Mouse (Mus musculus): Measurements from ENCODE around the gene Inpp5a. TPM values are rescaled to one million over a fixed set of nuclear protein-coding genes. Genes with fewer than 3 reads are reported as not detected.

Inpp5a gene
- polyA plus RNA-seq, 1 experiment, result 27.5 TPM

DNA sequence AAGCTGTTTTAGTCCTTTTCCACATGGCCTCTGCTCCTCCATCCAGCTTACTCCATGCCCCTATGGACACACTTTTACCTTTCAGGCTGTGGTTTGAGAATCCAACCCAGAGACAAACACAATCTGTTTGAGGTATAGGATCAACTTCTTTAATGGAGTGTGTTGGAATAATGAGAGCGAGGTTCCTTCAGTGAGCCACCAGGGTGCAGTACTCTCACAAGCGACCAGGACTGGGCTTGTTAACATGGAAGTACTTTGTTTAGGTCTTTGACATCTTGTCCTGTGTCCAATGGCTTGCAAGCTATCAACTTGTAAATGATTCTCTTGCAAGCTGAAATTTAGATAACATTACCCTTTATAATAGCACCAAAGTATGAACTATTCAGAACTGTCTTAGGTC, 104.0 kb downstream of the Inpp5a start:
- Histone ChIP-seq H3K36me3 (ENCODE audit: control insufficient read depth, insufficient read depth, low read length) (no peaks in the 10 kb centered on the region), H3K4me1 (ENCODE audit: control insufficient read depth, insufficient read depth, low read length) (0 out of 2 replicates have a peak, but pooled peaks cover 7% of the 10 kb centered on the region), H3K27ac (ENCODE audit: insufficient read depth, low read depth, low read length) (no peak overlapping the region), H3K27me3 (replicated peaks; ENCODE audit: control insufficient read depth, insufficient read depth, low read length) (no peaks in the 10 kb centered on the region), H3K4me3 (ENCODE audit: insufficient read depth, low read depth, low read length) (no peak overlapping the region)
- DNase-seq, result no peak
- 65% methylated on average over 2 of the region's 2 CpGs for WGBS
- TF ChIP-seq POLR2A (IDR thresholded peaks at IDR 0.05; ENCODE audit: low read depth, low read length) (no peak), CTCF (conservative IDR thresholded peaks at IDR 0.05; ENCODE audit: insufficient read depth, insufficient read length, low read depth, low read length) (peak; percentile 54)

DNA sequence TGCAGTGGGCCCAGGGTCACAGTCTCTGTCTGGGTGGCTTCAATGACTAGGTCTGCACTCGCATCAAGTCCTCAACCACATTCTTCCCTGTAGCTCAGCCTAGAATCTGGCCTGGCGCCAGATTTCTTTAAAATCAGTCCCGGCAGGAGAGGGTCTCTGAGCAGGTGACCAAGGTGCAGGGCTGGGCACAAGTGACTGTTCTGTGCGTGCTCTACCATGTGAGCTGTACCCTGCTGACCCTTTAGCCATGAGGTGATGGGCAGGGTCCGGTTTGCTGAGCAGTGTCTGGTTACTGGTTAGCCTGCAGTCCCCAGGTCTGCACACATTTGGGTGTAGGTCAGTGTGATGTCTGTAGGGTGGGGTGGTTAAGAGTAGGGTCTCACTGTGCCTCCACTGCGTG, 106.9 kb downstream of the Inpp5a start:
- Histone ChIP-seq H3K27ac (ENCODE audit: insufficient read depth, low read depth, low read length) (no peak overlapping the region), H3K4me1 (ENCODE audit: control insufficient read depth, insufficient read depth, low read length) (0 out of 2 replicates have a peak, but pooled peaks cover 7% of the 10 kb centered on the region), H3K27me3 (replicated peaks; ENCODE audit: control insufficient read depth, insufficient read depth, low read length) (no peaks in the 10 kb centered on the region), H3K4me3 (ENCODE audit: insufficient read depth, low read depth, low read length) (no peak overlapping the region), H3K36me3 (ENCODE audit: control insufficient read depth, insufficient read depth, low read length) (no peaks in the 10 kb centered on the region)
- 46% methylated on average over 6 of the region's 6 CpGs for WGBS
- peak; percentile 34 for DNase-seq
- TF ChIP-seq POLR2A (IDR thresholded peaks at IDR 0.05; ENCODE audit: low read depth, low read length) (no peak), CTCF (conservative IDR thresholded peaks at IDR 0.05; ENCODE audit: insufficient read depth, insufficient read length, low read depth, low read length) (no peak)

DNA sequence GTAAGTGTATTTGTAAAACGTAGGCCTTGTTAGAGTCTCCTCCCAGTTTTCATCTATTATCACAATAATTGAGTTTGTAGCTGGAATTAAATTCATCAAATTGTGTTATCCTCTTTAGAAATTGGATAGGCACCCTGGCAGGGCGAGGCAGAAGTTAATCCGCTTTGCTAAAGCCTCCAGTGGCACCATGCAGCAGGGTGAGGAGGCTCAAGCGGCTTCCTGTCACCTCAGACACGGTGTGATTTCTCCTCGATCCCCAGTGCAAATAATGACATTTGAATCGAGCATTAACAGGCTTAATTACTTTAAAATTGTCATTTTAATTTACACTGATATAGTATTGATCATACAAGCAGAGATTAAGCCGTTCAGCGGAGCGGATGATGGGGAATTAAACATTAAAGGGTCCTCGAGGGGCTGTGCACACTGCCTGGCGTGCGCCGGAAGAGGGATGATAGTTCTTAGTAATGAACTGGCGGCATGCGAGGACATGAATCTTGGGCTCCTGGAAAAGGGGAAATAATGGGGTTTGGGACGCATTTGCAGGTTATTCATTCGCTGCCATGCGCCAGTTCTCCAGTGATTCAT, 109.2 kb downstream of the Inpp5a start:
- Histone ChIP-seq H3K4me3 (ENCODE audit: insufficient read depth, low read depth, low read length) (no peak overlapping the region), H3K4me1 (ENCODE audit: control insufficient read depth, insufficient read depth, low read length) (0 out of 2 replicates have a peak, but pooled peaks cover 7% of the 10 kb centered on the region), H3K27me3 (replicated peaks; ENCODE audit: control insufficient read depth, insufficient read depth, low read length) (no peaks in the 10 kb centered on the region), H3K36me3 (ENCODE audit: control insufficient read depth, insufficient read depth, low read length) (no peaks in the 10 kb centered on the region), H3K27ac (ENCODE audit: insufficient read depth, low read depth, low read length) (no peak overlapping the region)
- DNase-seq, result no peak
- WGBS, result 88% methylated on average over 19 of the region's 19 CpGs
- TF ChIP-seq CTCF (conservative IDR thresholded peaks at IDR 0.05; ENCODE audit: insufficient read depth, insufficient read length, low read depth, low read length) (no peak), POLR2A (IDR thresholded peaks at IDR 0.05; ENCODE audit: low read depth, low read length) (no peak)

DNA sequence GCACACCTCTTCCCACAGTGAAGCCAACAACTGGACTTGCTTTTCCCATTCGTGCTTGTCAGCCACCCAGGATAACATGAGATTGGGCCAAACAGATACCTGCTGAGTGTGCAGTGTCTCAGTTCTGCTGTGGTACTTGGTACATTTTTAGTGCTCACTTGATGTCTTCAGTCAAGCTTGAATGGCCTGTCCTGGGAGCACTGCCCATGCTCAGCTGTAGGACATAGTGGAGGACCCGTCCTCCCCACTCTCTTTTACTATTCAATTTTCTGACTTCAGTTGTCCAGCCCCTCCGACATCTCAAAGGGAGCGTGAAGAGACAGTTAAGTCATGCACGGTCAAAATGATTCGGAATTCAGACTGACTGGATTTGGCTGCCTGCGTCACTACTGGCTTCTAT, 115.2 kb downstream of the Inpp5a start:
- Histone ChIP-seq H3K36me3 (ENCODE audit: control insufficient read depth, insufficient read depth, low read length) (no peaks in the 10 kb centered on the region), H3K27me3 (replicated peaks; ENCODE audit: control insufficient read depth, insufficient read depth, low read length) (no peaks in the 10 kb centered on the region), H3K4me1 (ENCODE audit: control insufficient read depth, insufficient read depth, low read length) (no peaks in the 10 kb centered on the region), H3K27ac (ENCODE audit: insufficient read depth, low read depth, low read length) (no peak overlapping the region), H3K4me3 (ENCODE audit: insufficient read depth, low read depth, low read length) (no peak overlapping the region)
- 82% methylated on average over 7 of the region's 7 CpGs for WGBS
- TF ChIP-seq POLR2A (IDR thresholded peaks at IDR 0.05; ENCODE audit: low read depth, low read length), result no peak
- TF ChIP-seq CTCF (conservative IDR thresholded peaks at IDR 0.05; ENCODE audit: insufficient read depth, insufficient read length, low read depth, low read length), result no peak
- no peak for DNase-seq

DNA sequence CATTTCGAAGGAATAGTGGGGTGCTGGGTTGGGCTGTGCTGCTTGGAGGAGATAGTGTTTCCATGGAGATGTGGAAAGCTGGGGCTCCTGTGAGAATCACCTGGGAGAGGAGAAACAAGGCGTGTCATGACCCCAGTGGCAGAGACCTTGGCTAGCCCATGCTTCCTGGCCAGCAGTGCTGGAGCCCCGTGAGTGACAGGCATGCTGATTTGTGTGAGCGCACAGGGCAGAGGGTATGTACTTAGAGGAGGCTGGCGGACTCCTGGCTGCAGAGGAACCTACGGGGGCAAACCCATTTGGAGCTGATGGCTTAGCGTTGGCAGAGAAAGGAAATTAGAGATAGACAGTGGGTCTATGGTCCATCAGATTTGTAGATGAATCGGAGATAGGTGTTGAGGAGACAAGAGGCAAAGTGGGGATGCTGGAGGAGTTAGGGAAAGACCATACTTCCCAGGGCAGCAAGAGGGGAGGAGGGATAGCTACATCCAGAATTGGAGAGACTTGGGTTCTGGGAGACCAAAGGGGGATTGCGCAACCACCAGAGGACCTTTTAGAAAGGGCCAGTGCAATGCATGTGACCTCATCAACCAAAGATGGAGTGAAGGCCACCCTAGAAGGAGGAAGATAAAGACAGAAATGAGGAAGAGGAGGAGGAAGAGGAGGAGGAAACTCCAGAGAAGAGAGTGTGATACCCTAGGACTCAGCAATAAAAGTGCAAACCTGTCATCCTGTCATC, 117.9 kb downstream of the Inpp5a start:
- 78% methylated on average over 9 of the region's 9 CpGs for WGBS
- no peak for DNase-seq
- no peak for TF ChIP-seq CTCF (conservative IDR thresholded peaks at IDR 0.05; ENCODE audit: insufficient read depth, insufficient read length, low read depth, low read length)
- TF ChIP-seq POLR2A (IDR thresholded peaks at IDR 0.05; ENCODE audit: low read depth, low read length), result no peak

DNA sequence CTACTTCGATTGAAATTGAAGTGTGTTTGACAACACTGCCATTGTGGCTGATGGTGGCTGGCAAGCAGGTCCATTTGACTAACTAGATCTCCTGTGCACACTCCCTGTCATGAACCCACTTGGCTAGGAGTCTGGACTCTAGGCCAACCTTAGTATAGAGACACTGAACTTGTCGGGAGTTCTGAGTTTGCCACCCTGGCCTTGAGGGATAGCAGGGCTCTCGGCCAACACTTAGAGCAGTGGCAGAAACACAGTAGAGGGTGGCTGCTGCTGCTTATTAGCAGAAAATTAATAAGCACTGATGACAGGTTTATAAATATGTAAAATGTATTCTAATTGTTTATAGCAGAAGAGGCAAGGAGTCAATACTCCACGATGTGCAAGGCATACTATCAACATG, 120.0 kb downstream of the Inpp5a start:
- Histone ChIP-seq H3K4me3 (ENCODE audit: insufficient read depth, low read depth, low read length) (no peak overlapping the region), H3K4me1 (ENCODE audit: control insufficient read depth, insufficient read depth, low read length) (no peaks in the 10 kb centered on the region), H3K27ac (ENCODE audit: insufficient read depth, low read depth, low read length) (no peak overlapping the region), H3K36me3 (ENCODE audit: control insufficient read depth, insufficient read depth, low read length) (no peaks in the 10 kb centered on the region), H3K27me3 (replicated peaks; ENCODE audit: control insufficient read depth, insufficient read depth, low read length) (no peaks in the 10 kb centered on the region)
- no peak for DNase-seq
- WGBS, result 82% methylated on average over 4 of the region's 4 CpGs
- TF ChIP-seq POLR2A (IDR thresholded peaks at IDR 0.05; ENCODE audit: low read depth, low read length) (no peak), CTCF (conservative IDR thresholded peaks at IDR 0.05; ENCODE audit: insufficient read depth, insufficient read length, low read depth, low read length) (no peak)

More for the DNA sequence above, 117.9 kb downstream of the Inpp5a start:
- no peaks in the 10 kb centered on the region for H3K27me3 ChIP-seq (replicated peaks; ENCODE audit: control insufficient read depth, insufficient read depth, low read length)
- H3K4me1 ChIP-seq (ENCODE audit: control insufficient read depth, insufficient read depth, low read length), result no peaks in the 10 kb centered on the region
- no peak overlapping the region for H3K27ac ChIP-seq (ENCODE audit: insufficient read depth, low read depth, low read length)
- no peak overlapping the region for H3K4me3 ChIP-seq (ENCODE audit: insufficient read depth, low read depth, low read length)
- no peaks in the 10 kb centered on the region for H3K36me3 ChIP-seq (ENCODE audit: control insufficient read depth, insufficient read depth, low read length)

DNA sequence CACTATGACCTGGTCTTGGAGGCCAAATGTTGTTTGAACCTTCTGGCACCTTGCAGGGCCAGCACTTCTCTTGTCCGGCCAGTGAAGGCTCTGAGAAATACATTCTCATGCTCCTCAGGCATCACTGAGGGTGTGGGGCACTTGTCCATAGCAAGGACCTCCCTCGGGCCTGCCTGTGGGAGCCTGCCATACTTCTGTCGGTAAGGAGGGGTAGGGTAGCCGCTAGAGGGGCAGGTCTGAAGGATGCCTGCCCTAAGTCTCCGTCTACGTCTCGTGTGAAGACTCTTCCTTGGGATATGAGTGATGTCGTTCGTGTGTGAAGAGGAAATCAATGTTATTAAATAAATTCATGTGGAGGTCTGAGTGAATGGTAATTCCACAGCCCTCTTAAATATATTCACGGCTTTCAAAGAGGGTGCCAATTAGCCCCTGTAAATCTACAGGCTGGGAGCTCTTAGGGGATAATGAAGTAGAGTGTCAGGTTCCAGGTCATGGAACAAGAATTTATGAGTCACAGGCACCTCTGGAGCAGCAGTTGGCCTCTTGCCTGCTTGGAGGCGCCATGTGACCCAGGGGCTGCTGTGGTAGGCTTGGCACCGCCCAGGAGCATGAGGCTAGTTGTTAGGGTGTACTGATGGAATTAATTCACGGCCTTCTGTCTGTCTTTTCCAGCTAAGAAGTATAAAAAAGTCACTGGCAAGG, 127.2 kb downstream of the Inpp5a start:
- Histone ChIP-seq H3K4me1 (ENCODE audit: control insufficient read depth, insufficient read depth, low read length) (peaks cover 11% of the 10 kb centered on the region), H3K27ac (ENCODE audit: insufficient read depth, low read depth, low read length) (no peak overlapping the region), H3K27me3 (replicated peaks; ENCODE audit: control insufficient read depth, insufficient read depth, low read length) (no peaks in the 10 kb centered on the region), H3K36me3 (ENCODE audit: control insufficient read depth, insufficient read depth, low read length) (no peaks in the 10 kb centered on the region), H3K4me3 (ENCODE audit: insufficient read depth, low read depth, low read length) (no peak overlapping the region)
- TF ChIP-seq CTCF (conservative IDR thresholded peaks at IDR 0.05; ENCODE audit: insufficient read depth, insufficient read length, low read depth, low read length) (no peak), POLR2A (IDR thresholded peaks at IDR 0.05; ENCODE audit: low read depth, low read length) (no peak)
- WGBS, result 32% methylated on average over 13 of the region's 13 CpGs
- peak; percentile 89 for DNase-seq
